Mouse (Mus musculus): Measurements from ENCODE around the gene Tsc22d4. TPM values are rescaled to one million over a fixed set of nuclear protein-coding genes. Genes with fewer than 3 reads are reported as not detected.
A peak's percentile ranks its signal among the peaks of the same experiment; 100 is the strongest.

Tsc22d4 gene
- polyA plus RNA-seq, 1 experiment = 110 TPM

- TF ChIP-seq POLR2A (IDR thresholded peaks at IDR 0.05; ENCODE audit: borderline replicate concordance, extremely low read depth, low read depth, low read length) (no peak), CTCF (IDR thresholded peaks at IDR 0.05; ENCODE audit: insufficient read depth, low read length) (no peak)
- WGBS = 91% methylated on average over 19 of the region's 19 CpGs
Measured at GRCm38 (mm10) chr5:137758921-137759534, 13.5 kb downstream of the Tsc22d4 start.

GRCm38 (mm10) chr5:137759971-137760412, 14.5 kb downstream of the Tsc22d4 start:
- Histone ChIP-seq H3K4me1 (ENCODE audit: control insufficient read depth, insufficient read depth, low read length) (peaks cover 7% of the 10 kb centered on the region), H3K4me3 (replicated peaks; ENCODE audit: extremely low read depth, low read depth, low read length) (no peak overlapping the region)
- DNase-seq = peak; percentile 82
- WGBS = 26% methylated on average over 4 of the region's 4 CpGs
- TF ChIP-seq POLR2A (IDR thresholded peaks at IDR 0.05; ENCODE audit: borderline replicate concordance, extremely low read depth, low read depth, low read length) (no peak), CTCF (IDR thresholded peaks at IDR 0.05; ENCODE audit: insufficient read depth, low read length) (peak; percentile 88)

More at GRCm38 (mm10) chr5:137758921-137759534, 13.5 kb downstream of the Tsc22d4 start:
- H3K4me3 ChIP-seq (replicated peaks; ENCODE audit: extremely low read depth, low read depth, low read length) = no peak overlapping the region
- peaks cover 7% of the 10 kb centered on the region for H3K4me1 ChIP-seq (ENCODE audit: control insufficient read depth, insufficient read depth, low read length)
- no peak for DNase-seq

GRCm38 (mm10) chr5:137764609-137765340, 19.2 kb downstream of the Tsc22d4 start:
- DNase-seq = no peak
- Histone ChIP-seq H3K4me3 (replicated peaks; ENCODE audit: extremely low read depth, low read depth, low read length) (no peak overlapping the region), H3K4me1 (ENCODE audit: control insufficient read depth, insufficient read depth, low read length) (no peaks in the 10 kb centered on the region)
- 65% methylated on average over 9 of the region's 9 CpGs for WGBS
- TF ChIP-seq POLR2A (IDR thresholded peaks at IDR 0.05; ENCODE audit: borderline replicate concordance, extremely low read depth, low read depth, low read length) = no peak
- no peak for TF ChIP-seq CTCF (IDR thresholded peaks at IDR 0.05; ENCODE audit: insufficient read depth, low read length)

GRCm38 (mm10) chr5:137766270-137766669, 20.7 kb downstream of the Tsc22d4 start:
- H3K4me1 ChIP-seq (ENCODE audit: control insufficient read depth, insufficient read depth, low read length) = no peaks in the 10 kb centered on the region
- TF ChIP-seq POLR2A (IDR thresholded peaks at IDR 0.05; ENCODE audit: borderline replicate concordance, extremely low read depth, low read depth, low read length) (no peak), CTCF (IDR thresholded peaks at IDR 0.05; ENCODE audit: insufficient read depth, low read length) (peak; percentile 23; the same call in 1 of the 2 replicates)
- no peak for DNase-seq
- no peak overlapping the region for H3K4me3 ChIP-seq (replicated peaks; ENCODE audit: extremely low read depth, low read depth, low read length)
- WGBS = 60% methylated on average over 3 of the region's 3 CpGs

- WGBS = 75% methylated on average over 1 of the region's 1 CpGs
- no peak overlapping the region for H3K4me3 ChIP-seq (replicated peaks; ENCODE audit: extremely low read depth, low read depth, low read length)
- no peaks in the 10 kb centered on the region for H3K4me1 ChIP-seq (ENCODE audit: control insufficient read depth, insufficient read depth, low read length)
- DNase-seq = no peak
- TF ChIP-seq POLR2A (IDR thresholded peaks at IDR 0.05; ENCODE audit: borderline replicate concordance, extremely low read depth, low read depth, low read length) (no peak), CTCF (IDR thresholded peaks at IDR 0.05; ENCODE audit: insufficient read depth, low read length) (no peak)
Measured at GRCm38 (mm10) chr5:137768475-137768874, 22.9 kb downstream of the Tsc22d4 start.

GRCm38 (mm10) chr5:137770709-137771108, 25.2 kb downstream of the Tsc22d4 start:
- 43% methylated on average over 2 of the region's 2 CpGs for WGBS
- TF ChIP-seq CTCF (IDR thresholded peaks at IDR 0.05; ENCODE audit: insufficient read depth, low read length) (peak; percentile 43; the same call in 1 of the 2 replicates), POLR2A (IDR thresholded peaks at IDR 0.05; ENCODE audit: borderline replicate concordance, extremely low read depth, low read depth, low read length) (no peak)
- H3K4me1 ChIP-seq (ENCODE audit: control insufficient read depth, insufficient read depth, low read length) = no peaks in the 10 kb centered on the region
- no peak overlapping the region for H3K4me3 ChIP-seq (replicated peaks; ENCODE audit: extremely low read depth, low read depth, low read length)
- DNase-seq = no peak

- DNase-seq = no peak
- H3K4me3 ChIP-seq (replicated peaks; ENCODE audit: extremely low read depth, low read depth, low read length) = no peak overlapping the region
- no peaks in the 10 kb centered on the region for H3K4me1 ChIP-seq (ENCODE audit: control insufficient read depth, insufficient read depth, low read length)
- no peak for TF ChIP-seq CTCF (IDR thresholded peaks at IDR 0.05; ENCODE audit: insufficient read depth, low read length)
- no peak for TF ChIP-seq POLR2A (IDR thresholded peaks at IDR 0.05; ENCODE audit: borderline replicate concordance, extremely low read depth, low read depth, low read length)
Measured at GRCm38 (mm10) chr5:137772755-137773154, 27.2 kb downstream of the Tsc22d4 start.

- TF ChIP-seq POLR2A (IDR thresholded peaks at IDR 0.05; ENCODE audit: borderline replicate concordance, extremely low read depth, low read depth, low read length) = no peak
- Histone ChIP-seq H3K4me3 (replicated peaks; ENCODE audit: extremely low read depth, low read depth, low read length) (no peak overlapping the region), H3K4me1 (ENCODE audit: control insufficient read depth, insufficient read depth, low read length) (no peaks in the 10 kb centered on the region)
- WGBS = 98% methylated on average over 2 of the region's 2 CpGs
- DNase-seq = no peak
Measured at GRCm38 (mm10) chr5:137775587-137776290, 30.2 kb downstream of the Tsc22d4 start.

GRCm38 (mm10) chr5:137776408-137776918, 30.9 kb downstream of the Tsc22d4 start:
- Histone ChIP-seq H3K4me1 (ENCODE audit: control insufficient read depth, insufficient read depth, low read length) (no peaks in the 10 kb centered on the region), H3K4me3 (replicated peaks; ENCODE audit: extremely low read depth, low read depth, low read length) (no peak overlapping the region)
- TF ChIP-seq POLR2A (IDR thresholded peaks at IDR 0.05; ENCODE audit: borderline replicate concordance, extremely low read depth, low read depth, low read length) (no peak), CTCF (IDR thresholded peaks at IDR 0.05; ENCODE audit: insufficient read depth, low read length) (no peak)
- no peak for DNase-seq
- WGBS = 13% methylated on average over 5 of the region's 5 CpGs
